Comparison of ENCODE assay signal across 30 mouse cellular contexts in the genomic region with DNA sequence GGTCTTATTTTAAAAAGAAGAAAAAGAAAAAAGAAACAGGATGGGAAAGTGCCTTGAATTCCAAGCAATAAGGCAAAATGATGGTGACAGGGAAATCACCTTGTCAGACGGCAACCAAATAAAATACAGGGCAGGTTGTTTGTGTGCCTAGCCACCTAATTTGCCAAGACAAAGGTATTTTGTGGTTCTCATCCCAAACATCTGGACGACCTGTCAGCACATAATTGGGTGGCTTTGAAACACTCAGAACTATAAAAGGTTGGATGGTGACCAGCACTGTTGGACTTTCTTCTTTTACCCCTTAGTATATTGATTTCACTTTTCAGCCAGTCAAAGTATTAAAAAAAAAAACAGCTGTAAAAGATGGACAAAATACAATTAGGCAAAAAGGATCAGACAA. TPM values are rescaled to one million over a fixed set of nuclear protein-coding genes. Genes with fewer than 3 reads are reported as not detected.
DNase-seq lines count a peak whose midpoint lies in the region; ATAC-seq and TF ChIP-seq lines count a peak whose summit lies in the region.
"Had no signal": no experiment of that assay in that cellular context is flagged by ENCODE, and none has a peak within 500 bp of the region (broad histone marks: within the 10 kb centered on the region; RNA-seq: fewer than 3 reads in every experiment).

No protein-coding gene starts in this region.

- TF ChIP-seq POLR2A in liver, adult 2 months (IDR thresholded peaks at IDR 0.05; ENCODE audit: extremely low read depth, insufficient read depth, low read length): no peak

- H3K27me3 ChIP-seq in liver, adult 2 months (ENCODE audit: control insufficient read depth, insufficient read depth, low read length): no peaks in the 10 kb centered on the region
- no peaks in the 10 kb centered on the region for H3K27me3 ChIP-seq in liver, embryonic 12.5 days (replicated peaks)
- no peaks in the 10 kb centered on the region for H3K27me3 ChIP-seq in limb, embryonic 10.5 days (ENCODE audit: low read depth, poor library complexity, severe bottlenecking)
- H3K27me3 ChIP-seq: embryonic facial prominence, embryonic 13.5 days; embryonic facial prominence, embryonic 15.5 days; forebrain, embryonic 13.5 days; forebrain, embryonic 15.5 days; Patski had no signal

- no peak overlapping the region for H3K4me3 ChIP-seq in liver, adult 2 months (ENCODE audit: insufficient read depth, low read depth, low read length)
- no peak overlapping the region for H3K4me3 ChIP-seq in liver, embryonic 12.5 days
- H3K4me3 ChIP-seq in limb, embryonic 10.5 days: no peak overlapping the region
- H3K4me3 ChIP-seq: embryonic facial prominence, embryonic 13.5 days; embryonic facial prominence, embryonic 15.5 days; erythroblast, embryonic 14.5 days; forebrain, embryonic 13.5 days; forebrain, embryonic 15.5 days had no signal

- no peaks in the 10 kb centered on the region for H3K9me3 ChIP-seq in liver, embryonic 12.5 days (replicated peaks)
- H3K9me3 ChIP-seq in limb, embryonic 10.5 days (replicated peaks): no peaks in the 10 kb centered on the region
- H3K9me3 ChIP-seq: embryonic facial prominence, embryonic 13.5 days; embryonic facial prominence, embryonic 15.5 days; forebrain, embryonic 13.5 days; forebrain, embryonic 15.5 days had no signal

- TF ChIP-seq CTCF in liver, adult 2 months (IDR thresholded peaks at IDR 0.05; ENCODE audit: low read depth, low read length): no peak

- no peaks in the 10 kb centered on the region for H3K79me2 ChIP-seq in liver, adult 2 months (ENCODE audit: control insufficient read depth, insufficient read depth, low read length)

- no peak overlapping the region for H3K27ac ChIP-seq in liver, adult 2 months (replicated peaks; ENCODE audit: insufficient read depth, low read depth, low read length)
- H3K27ac ChIP-seq in liver, embryonic 12.5 days: no peak overlapping the region
- no peak overlapping the region for H3K27ac ChIP-seq in limb, embryonic 10.5 days
- H3K27ac ChIP-seq: embryonic facial prominence, embryonic 13.5 days; embryonic facial prominence, embryonic 15.5 days; forebrain, embryonic 13.5 days; forebrain, embryonic 15.5 days had no signal

- H3K36me3 ChIP-seq in liver, adult 2 months (ENCODE audit: control insufficient read depth, insufficient read depth, low read length): no peaks in the 10 kb centered on the region
- no peaks in the 10 kb centered on the region for H3K36me3 ChIP-seq in liver, embryonic 12.5 days
- H3K36me3 ChIP-seq in limb, embryonic 10.5 days: no peaks in the 10 kb centered on the region
- H3K36me3 ChIP-seq: embryonic facial prominence, embryonic 13.5 days; embryonic facial prominence, embryonic 15.5 days; forebrain, embryonic 15.5 days; G1E had no signal

- no peak overlapping the region for H3K9ac ChIP-seq in liver, adult 2 months (ENCODE audit: low read depth, low read length)
- no peak overlapping the region for H3K9ac ChIP-seq in liver, embryonic 12.5 days
- H3K9ac ChIP-seq: embryonic facial prominence, embryonic 13.5 days; embryonic facial prominence, embryonic 15.5 days; forebrain, embryonic 13.5 days; forebrain, embryonic 15.5 days; forebrain, postnatal 0 days had no signal

- ATAC-seq in liver, embryonic 12.5 days: no peak
- no peak for ATAC-seq in megakaryocyte, adult 5-6 weeks (ENCODE audit: poor library complexity, severe bottlenecking)
- ATAC-seq: activated CD4-positive, CD25-positive, alpha-beta regulatory T cell, adult 4 months; CD4-positive, CD25-positive, alpha-beta regulatory T cell, adult 4 months; forebrain, embryonic 13.5 days; forebrain, embryonic 15.5 days; forebrain, postnatal 0 days; Patski had no signal

- WGBS in liver, adult 2 months: 26% methylated on average over 2 of the region's 2 CpGs
- 68% methylated on average over 2 of the region's 2 CpGs for WGBS in liver, embryonic 12.5 days (ENCODE audit: insufficient replicate concordance)
- 21% methylated on average over 2 of the region's 2 CpGs for WGBS in limb, embryonic 10.5 days

- DNase-seq in liver, adult 2 months (ENCODE audit: extremely low read depth, low read depth, low spot score): peak; percentile 88
- DNase-seq in limb, embryonic 10.5 days (ENCODE audit: low spot score): peak; percentile 53
- no peak for DNase-seq in cerebellum, postnatal 36 days
- DNase-seq: adrenal gland, adult 8-10 months; adrenal gland, postnatal 14 days; adrenal gland, postnatal 36 days; B cell, adult 2 months; cerebellum, adult 11-12 months; cerebellum, adult 2 months; cerebellum, adult 9-10 months; cerebellum, postnatal 10 days; cerebellum, postnatal 25 days; embryo, embryonic 11 days; forebrain, postnatal 0 days had no signal

- H3K4me2 ChIP-seq in liver, embryonic 12.5 days: no peak overlapping the region
- H3K4me2 ChIP-seq: embryonic facial prominence, embryonic 13.5 days; embryonic facial prominence, embryonic 15.5 days; forebrain, embryonic 13.5 days; forebrain, embryonic 15.5 days had no signal

- no peaks in the 10 kb centered on the region; the same call in 1 of the 2 replicates for H3K4me1 ChIP-seq in liver, adult 2 months (ENCODE audit: control insufficient read depth, insufficient read depth, low read length)
- no peaks in the 10 kb centered on the region for H3K4me1 ChIP-seq in liver, embryonic 12.5 days
- H3K4me1 ChIP-seq in limb, embryonic 10.5 days: peaks cover 18% of the 10 kb centered on the region
- H3K4me1 ChIP-seq: embryonic facial prominence, embryonic 13.5 days; embryonic facial prominence, embryonic 15.5 days; forebrain, embryonic 13.5 days; forebrain, embryonic 15.5 days had no signal

RNA-seq across cellular contexts. Expression of a gene that starts 58.8 kb away (rescaled TPM):
- not detected in 2 replicates for total RNA-seq in liver, adult 2 months (2014; rRNA removed)
- not detected in 2 replicates for polyA plus RNA-seq in liver, adult 2 months (2012; rRNA removed)
- polyA plus RNA-seq in liver, embryonic 12.5 days (2016; fragmentation: Nextera tagmentation; extraction: Ambion mirVana): 1.1 TPM in 1 of 2 replicates, not detected in the other
- not detected in 2 replicates for polyA plus RNA-seq in limb, embryonic 10.5 days (2016; fragmentation: Nextera tagmentation; extraction: Ambion mirVana)
- not detected in 2 replicates for total RNA-seq in megakaryocyte, adult 5-6 weeks (2015)
- not detected in 2 replicates for total RNA-seq in megakaryocyte, adult 5-6 weeks (2017)
- total RNA-seq: adrenal gland, adult 18-20 months; adrenal gland, adult 8-10 months; adrenal gland, postnatal 14 days; adrenal gland, postnatal 36 days; CH12.LX; common myeloid progenitor, adult 5-6 weeks; forebrain, postnatal 0 days had no signal
- polyA plus RNA-seq: cerebellum, adult 2 months; embryonic facial prominence, embryonic 11.5 days; embryonic facial prominence, embryonic 15.5 days; erythroblast, embryonic 14.5 days; forebrain, embryonic 11.5 days; forebrain, embryonic 13.5 days; forebrain, embryonic 15.5 days; forebrain, postnatal 0 days; G1E had no signal

Comparison
In these comparisons a context has a peak if more than half of its experiments do, and no peak if none do; other contexts are left out.
1. DNase-seq: peak in liver, adult 2 months (single experiment) and limb, embryonic 10.5 days (single experiment); none in cerebellum, postnatal 36 days (0 of 2).